Mouse (Mus musculus): ENCODE measurements around the gene Stpg4. TPM values are rescaled to one million over a fixed set of nuclear protein-coding genes. Genes with fewer than 3 reads are reported as not detected.

Stpg4 gene
- polyA plus RNA-seq, 1 experiment from 2014 or later: not detected

DNA sequence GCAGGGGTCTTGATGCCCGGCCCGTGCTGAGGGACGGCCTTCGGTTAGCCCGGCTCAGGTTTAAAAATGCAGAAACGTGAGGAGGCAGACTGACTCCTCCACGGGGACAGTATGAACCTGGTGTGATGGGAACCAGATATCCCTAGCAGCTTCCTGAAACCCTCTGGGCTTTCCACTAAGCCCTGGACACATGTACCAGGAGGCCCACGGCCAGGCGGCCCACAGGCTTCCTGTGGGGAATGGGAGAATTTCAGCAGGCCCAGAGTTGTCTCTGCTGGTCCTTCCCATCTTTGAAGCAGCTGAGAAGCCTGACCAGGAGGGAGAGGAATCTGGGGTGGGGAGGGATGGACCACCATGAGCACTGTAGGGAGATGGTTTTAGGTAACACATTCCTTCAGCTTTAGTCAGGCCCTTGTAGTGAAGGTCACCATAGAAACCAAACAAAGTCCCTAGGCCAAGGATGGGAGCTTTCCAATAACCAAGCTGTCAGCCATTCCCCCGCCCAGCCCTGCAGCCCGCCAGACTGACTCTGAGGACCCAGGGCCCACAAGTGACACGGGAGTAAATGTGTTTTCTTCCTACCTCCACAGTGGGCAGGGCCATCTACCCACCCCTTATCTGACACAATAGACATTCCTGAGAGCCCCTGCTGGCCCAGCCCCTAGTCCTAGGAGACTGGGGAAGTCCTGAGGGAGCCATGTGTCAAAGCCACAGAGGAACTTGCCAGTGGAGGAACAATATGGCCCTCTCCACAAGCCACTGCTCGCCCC lies 76.9 kb downstream of the Stpg4 start:
- Histone ChIP-seq H3K27me3 (no peaks in the 10 kb centered on the region), H3K4me3 (replicated peaks) (no peak overlapping the region), H3K4me1 (replicated peaks) (peaks cover 34% of the 10 kb centered on the region), H3K9me3 (replicated peaks) (no peaks in the 10 kb centered on the region), H3K9ac (no peak overlapping the region), H3K27ac (replicated peaks) (no peak overlapping the region), H3K4me2 (no peak overlapping the region), H3K36me3 (replicated peaks) (0 out of 2 replicates have a peak, but pooled peaks cover 12% of the 10 kb centered on the region)
- no peak for ATAC-seq (ENCODE audit: insufficient read depth)
- WGBS (ENCODE audit: insufficient replicate concordance): 59% methylated on average over 13 of the region's 13 CpGs

DNA sequence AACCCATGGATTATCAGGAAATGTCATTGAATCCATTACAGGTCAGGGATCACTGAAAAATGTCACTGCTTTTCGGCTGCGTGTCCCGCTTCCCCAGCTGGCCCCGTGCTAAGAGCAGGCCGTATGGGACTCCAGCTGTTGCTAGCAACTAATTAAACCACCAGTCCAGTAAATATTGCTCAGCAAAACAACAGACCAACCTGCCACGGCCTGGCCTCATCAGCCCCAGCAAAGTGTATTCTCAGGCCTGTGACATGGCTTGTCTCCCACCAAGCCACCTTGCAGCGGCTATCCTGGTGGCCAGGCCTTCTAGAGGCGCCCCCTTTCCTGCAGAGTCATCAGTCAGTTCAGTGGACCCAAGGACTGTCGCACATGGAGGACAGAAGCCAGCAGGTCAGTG lies 78.0 kb downstream of the Stpg4 start:
- no peak overlapping the region for H3K4me3 ChIP-seq (replicated peaks)

DNA sequence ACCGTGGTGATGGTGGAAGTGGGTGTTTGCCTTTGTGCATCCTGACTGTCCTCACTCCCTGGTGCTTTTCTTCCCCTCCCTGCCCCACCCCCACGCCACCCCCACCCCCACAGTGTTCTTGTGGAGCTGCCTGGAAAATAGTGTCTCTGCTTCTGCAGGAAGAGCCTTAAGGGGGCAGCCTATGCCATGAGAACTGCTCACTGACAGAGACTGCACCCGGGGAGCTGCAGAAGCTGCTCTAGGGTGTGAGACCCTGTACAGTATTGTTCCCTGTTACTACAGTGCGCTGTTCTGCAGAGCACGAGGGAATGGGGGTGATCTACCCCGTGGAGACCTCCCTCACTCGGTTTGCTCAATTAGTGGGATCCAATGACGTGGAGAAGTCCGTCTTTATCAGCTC lies 78.5 kb downstream of the Stpg4 start:
- Histone ChIP-seq H3K27me3 (no peaks in the 10 kb centered on the region), H3K4me2 (no peak overlapping the region), H3K9me3 (replicated peaks) (no peaks in the 10 kb centered on the region), H3K4me3 (replicated peaks) (no peak overlapping the region), H3K27ac (replicated peaks) (no peak overlapping the region), H3K4me1 (replicated peaks) (peaks cover 37% of the 10 kb centered on the region), H3K9ac (no peak overlapping the region), H3K36me3 (replicated peaks) (0 out of 2 replicates have a peak, but pooled peaks cover 12% of the 10 kb centered on the region)
- 41% methylated on average over 9 of the region's 9 CpGs for WGBS (ENCODE audit: insufficient replicate concordance)
- ATAC-seq (ENCODE audit: insufficient read depth): no peak

More for the DNA sequence above, 78.0 kb downstream of the Stpg4 start:
- no peak for ATAC-seq (ENCODE audit: insufficient read depth)
- H3K27me3 ChIP-seq: no peaks in the 10 kb centered on the region
- 0 out of 2 replicates have a peak, but pooled peaks cover 12% of the 10 kb centered on the region for H3K36me3 ChIP-seq (replicated peaks)
- H3K9ac ChIP-seq: no peak overlapping the region
- no peaks in the 10 kb centered on the region for H3K9me3 ChIP-seq (replicated peaks)
- WGBS (ENCODE audit: insufficient replicate concordance): 81% methylated on average over 9 of the region's 9 CpGs
- no peak overlapping the region for H3K4me2 ChIP-seq
- peaks cover 35% of the 10 kb centered on the region for H3K4me1 ChIP-seq (replicated peaks)
- H3K27ac ChIP-seq (replicated peaks): no peak overlapping the region

DNA sequence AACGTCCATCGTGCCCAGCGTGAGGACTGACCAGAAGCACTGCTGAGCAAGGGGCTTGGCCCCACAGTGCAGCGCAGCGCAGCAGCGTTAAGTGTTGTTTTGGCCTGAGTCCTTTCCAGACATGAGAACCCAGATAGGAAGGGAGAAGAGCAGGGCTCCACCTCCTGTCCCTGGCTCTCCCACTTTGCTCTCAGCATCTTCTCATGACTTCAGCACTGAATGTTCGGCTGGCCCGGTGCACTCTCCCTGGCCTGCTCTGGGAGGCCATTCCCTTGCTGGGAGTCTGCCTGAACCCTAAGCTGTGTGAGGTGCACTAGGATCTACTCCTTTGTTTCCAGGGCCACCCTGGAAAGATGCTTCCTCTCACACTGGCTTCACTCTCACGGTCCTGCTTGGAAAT lies 79.2 kb downstream of the Stpg4 start:
- H3K9me3 ChIP-seq (replicated peaks): no peaks in the 10 kb centered on the region
- H3K27me3 ChIP-seq: no peaks in the 10 kb centered on the region
- no peak overlapping the region for H3K4me2 ChIP-seq
- H3K36me3 ChIP-seq (replicated peaks): 0 out of 2 replicates have a peak, but pooled peaks cover 12% of the 10 kb centered on the region
- 69% methylated on average over 9 of the region's 9 CpGs for WGBS (ENCODE audit: insufficient replicate concordance)
- no peak overlapping the region for H3K4me3 ChIP-seq (replicated peaks)
- H3K4me1 ChIP-seq (replicated peaks): peaks cover 36% of the 10 kb centered on the region
- no peak for ATAC-seq (ENCODE audit: insufficient read depth)
- H3K9ac ChIP-seq: no peak overlapping the region
- H3K27ac ChIP-seq (replicated peaks): no peak overlapping the region

DNA sequence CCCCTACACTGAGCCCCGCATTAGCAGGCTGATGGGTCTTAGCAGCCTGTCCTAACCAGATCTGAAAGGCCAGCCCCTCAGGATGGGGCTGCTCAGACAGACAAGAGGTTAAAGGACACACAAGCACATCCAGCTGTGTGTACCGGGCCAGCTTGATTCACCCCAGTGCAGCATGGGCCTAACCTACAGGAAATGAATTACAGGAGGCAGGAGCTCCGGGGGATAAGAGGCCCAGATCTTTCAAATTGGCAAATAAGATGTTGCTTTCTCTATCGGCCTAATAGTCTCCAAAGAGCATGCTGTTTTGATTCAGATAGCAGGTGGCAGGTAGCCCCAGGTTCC lies 82.3 kb downstream of the Stpg4 start:
- 29% methylated on average over 4 of the region's 4 CpGs for WGBS (ENCODE audit: insufficient replicate concordance)

DNA sequence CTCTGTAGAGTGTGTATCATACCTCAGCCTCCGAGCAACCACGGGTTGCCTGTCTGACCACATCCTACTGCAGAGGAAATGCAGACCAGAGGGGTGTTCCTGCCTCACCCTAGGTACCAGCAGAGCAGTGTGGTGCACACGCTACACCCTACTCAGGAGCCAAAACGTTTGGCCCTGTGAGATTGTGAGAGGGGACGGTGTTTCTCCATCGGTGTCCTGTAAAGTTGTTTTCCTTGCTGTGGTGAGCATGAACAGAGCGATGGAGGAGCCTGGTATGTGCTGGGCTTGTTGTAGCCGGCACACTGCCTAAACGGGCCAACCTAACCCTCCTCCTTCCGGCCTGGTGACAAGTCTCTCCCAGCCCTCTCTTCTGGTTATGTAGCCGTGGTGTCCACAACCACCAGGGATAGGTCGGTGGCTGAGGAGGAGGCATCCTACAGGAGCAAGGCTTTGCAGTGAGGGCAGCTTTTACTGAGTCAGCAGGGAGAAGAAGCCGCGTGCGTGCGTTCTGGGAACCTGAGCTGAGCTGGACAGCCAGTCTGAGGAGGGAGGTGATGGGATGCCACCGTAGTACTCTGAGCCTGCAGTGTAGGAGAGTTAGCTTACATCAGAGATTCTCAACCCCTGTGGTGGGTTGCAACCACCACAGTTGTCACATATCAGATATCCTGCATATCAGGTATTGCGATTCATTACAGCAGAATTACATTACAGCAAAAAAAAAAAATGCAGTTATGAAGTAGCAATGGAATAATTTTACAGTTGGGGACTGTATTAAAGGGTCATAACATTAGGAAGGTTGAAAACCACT lies 82.9 kb downstream of the Stpg4 start:
- Histone ChIP-seq H3K9me3 (replicated peaks) (no peaks in the 10 kb centered on the region), H3K9ac (no peak overlapping the region), H3K4me2 (no peak overlapping the region), H3K36me3 (replicated peaks) (peaks cover 26% of the 10 kb centered on the region; the same call in 1 of the 2 replicates), H3K27me3 (no peaks in the 10 kb centered on the region), H3K4me1 (replicated peaks) (peaks cover 17% of the 10 kb centered on the region), H3K27ac (replicated peaks) (no peak overlapping the region), H3K4me3 (replicated peaks) (no peak overlapping the region)
- WGBS (ENCODE audit: insufficient replicate concordance): 25% methylated on average over 18 of the region's 18 CpGs
- no peak for ATAC-seq (ENCODE audit: insufficient read depth)

More for the DNA sequence above, 82.3 kb downstream of the Stpg4 start:
- Histone ChIP-seq H3K27me3 (no peaks in the 10 kb centered on the region), H3K27ac (replicated peaks) (no peak overlapping the region), H3K4me3 (replicated peaks) (no peak overlapping the region), H3K4me2 (no peak overlapping the region), H3K9ac (no peak overlapping the region), H3K36me3 (replicated peaks) (peaks cover 24% of the 10 kb centered on the region; the same call in 1 of the 2 replicates), H3K9me3 (replicated peaks) (no peaks in the 10 kb centered on the region), H3K4me1 (replicated peaks) (peaks cover 17% of the 10 kb centered on the region)
- no peak for ATAC-seq (ENCODE audit: insufficient read depth)

DNA sequence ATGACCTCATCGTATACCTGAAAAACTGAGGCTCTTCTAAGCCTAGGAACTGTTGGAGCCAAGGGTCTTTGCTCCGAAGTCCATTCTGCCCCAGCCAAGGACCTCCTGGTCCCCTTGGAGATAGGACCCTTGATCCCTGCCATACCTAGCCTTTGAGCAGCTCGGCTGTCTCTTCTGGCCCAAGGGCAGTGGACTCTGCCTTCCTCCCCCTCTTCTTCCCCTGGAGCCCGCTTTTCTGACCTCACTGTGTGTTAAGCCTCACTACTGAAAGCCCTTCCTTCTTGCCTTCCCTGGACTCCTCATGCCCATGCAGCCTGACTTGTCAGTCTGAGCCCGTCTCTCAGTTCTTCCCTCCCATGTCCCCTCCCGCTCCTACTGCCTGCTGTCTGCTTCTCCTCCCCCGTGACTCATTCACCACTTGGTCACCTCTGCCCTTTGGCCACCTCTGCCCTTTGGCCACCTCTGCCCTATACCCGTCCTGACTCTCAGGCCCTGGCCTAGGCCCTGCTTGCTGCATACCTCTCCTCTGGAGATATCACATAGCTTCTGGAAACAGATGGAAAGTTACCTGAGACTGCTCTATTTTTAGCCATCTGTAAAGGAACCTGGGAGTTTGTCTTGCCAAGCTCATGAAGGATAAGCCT lies 84.4 kb downstream of the Stpg4 start:
- Histone ChIP-seq H3K27me3 (no peaks in the 10 kb centered on the region), H3K9ac (no peak overlapping the region), H3K9me3 (replicated peaks) (no peaks in the 10 kb centered on the region), H3K27ac (replicated peaks) (no peak overlapping the region), H3K4me3 (replicated peaks) (no peak overlapping the region), H3K4me2 (no peak overlapping the region), H3K36me3 (replicated peaks) (peaks cover 35% of the 10 kb centered on the region), H3K4me1 (replicated peaks) (peaks cover 17% of the 10 kb centered on the region)
- ATAC-seq (ENCODE audit: insufficient read depth): peak; percentile 66; the same call in 1 of the 2 replicates
- 56% methylated on average over 8 of the region's 8 CpGs for WGBS (ENCODE audit: insufficient replicate concordance)

Other genes starting within 250 kb of the Stpg4 start
- 74.1 and 87.6 TPM in 2 replicates for gene Mcfd2, start 161.8 kb downstream of the Stpg4 start, polyA plus RNA-seq (2015; fragmentation: Nextera tagmentation; extraction: Ambion mirVana)
- 10.8 and 11.3 TPM in 2 replicates for gene Ttc7, start 144.9 kb downstream of the Stpg4 start, polyA plus RNA-seq (2015; fragmentation: Nextera tagmentation; extraction: Ambion mirVana)
- gene Calm2, start 19.2 kb upstream of the Stpg4 start, polyA plus RNA-seq (2015; fragmentation: Nextera tagmentation; extraction: Ambion mirVana): 306 and 329 TPM in 2 replicates
- gene Epcam, start 208.2 kb upstream of the Stpg4 start, polyA plus RNA-seq (2015; fragmentation: Nextera tagmentation; extraction: Ambion mirVana): 1.3 and 3.6 TPM in 2 replicates
- gene Msh2, start 244.6 kb upstream of the Stpg4 start, polyA plus RNA-seq (2015; fragmentation: Nextera tagmentation; extraction: Ambion mirVana): 23.9 and 25.7 TPM in 2 replicates

Data from liver, embryonic 15.5 days (tissue).